Mouse (Mus musculus) heart, embryonic 11.5 days (tissue): ENCODE measurements around the gene Prr13. TPM values are rescaled to one million over a fixed set of nuclear protein-coding genes. Genes with fewer than 3 reads are reported as not detected.

Source experiments
- ATAC-seq: fragments of 200-750 bp; cut with Nextera tagmentation; replicated peaks from 2 replicates; pipeline ENCODE4 v1.8.0; 2017; ENCODE audit warnings: moderate library complexity; ENCODE audit not compliant: insufficient number of reproducible peaks, low FRiP score, low TSS enrichment
- H3K27ac ChIP-seq: fragments of 300-500 bp; sonication (generic); 2 replicates; pipeline ENCODE4 v1.5.1; 2014; ENCODE audit warnings: mild to moderate bottlenecking, low read depth, low read length
- H3K27me3 ChIP-seq: fragments of 300-500 bp; sonication (generic); 2 replicates; pipeline ENCODE4 v1.6.1; 2014; ENCODE audit warnings: mild to moderate bottlenecking, low read length, mixed read lengths; ENCODE audit not compliant: control insufficient read depth, insufficient read depth
- H3K36me3 ChIP-seq: fragments of 300-500 bp; sonication (generic); 2 replicates; pipeline ENCODE4 v1.6.1; 2014; ENCODE audit warnings: mild to moderate bottlenecking, low read length, moderate library complexity, mixed read lengths; ENCODE audit not compliant: control insufficient read depth, insufficient read depth
- H3K4me1 ChIP-seq: fragments of 300-500 bp; sonication (generic); 2 replicates; pipeline ENCODE4 v1.6.1; 2014; ENCODE audit warnings: low read length; ENCODE audit not compliant: control insufficient read depth, insufficient read depth
- H3K4me2 ChIP-seq: fragments of 300-500 bp; sonication (generic); 2 replicates; pipeline ENCODE4 v1.6.1; 2014; ENCODE audit warnings: mild to moderate bottlenecking, moderate library complexity
- H3K4me3 ChIP-seq: fragments of 300-500 bp; sonication (generic); 2 replicates; pipeline ENCODE4 v1.5.1; 2014; ENCODE audit warnings: low read depth, low read length
- H3K9ac ChIP-seq: fragments of 300-500 bp; sonication (generic); 2 replicates; pipeline ENCODE4 v1.6.1; 2014; ENCODE audit warnings: mild to moderate bottlenecking, low read depth, low read length, moderate library complexity
- H3K9me3 ChIP-seq: fragments of 300-500 bp; sonication (generic); replicated peaks from 2 replicates; pipeline ENCODE4 v1.6.1; 2016; ENCODE audit warnings: low read length; ENCODE audit not compliant: control insufficient read depth
- WGBS: fragments of 180-500 bp; shearing (Covaris S2); extraction: QIAGEN DNeasy Blood & Tissue Kit; methylation state at CpG from one replicate; pipeline ENCODE4 v1.1.7; 2014; ENCODE audit not compliant: insufficient replicate concordance; 5-methylcytosine and 5-hydroxymethylcytosine counted together
- polyA plus RNA-seq: library from polyadenylated mRNA; unstranded; fragments of >200 nt; fragmentation: Nextera tagmentation; extraction: Ambion mirVana; gene quantifications from 2 replicates; pipeline ENCODE4 v1.2.1, GENCODE M21; 2014

Gene Prr13
- polyA plus RNA-seq, 1 experiment from 2014 or later: 139 TPM

DNA sequence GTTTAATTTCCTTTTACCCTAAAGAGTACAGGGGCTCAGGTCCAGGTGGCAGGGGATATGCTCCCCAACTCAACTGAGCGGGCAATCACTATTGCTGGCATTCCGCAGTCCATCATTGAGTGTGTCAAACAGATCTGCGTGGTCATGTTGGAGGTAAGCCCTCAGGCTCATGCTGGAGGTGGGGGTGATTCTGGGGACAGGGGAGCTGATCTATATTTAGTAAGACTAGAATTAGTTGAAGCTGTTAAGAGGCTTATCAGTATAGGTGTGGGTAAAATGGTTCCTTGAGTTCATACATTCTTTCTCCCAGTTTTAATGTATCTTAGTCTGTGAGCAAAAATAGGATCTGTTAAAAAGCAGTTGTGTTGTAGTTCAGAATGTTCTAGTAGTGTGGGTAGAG lies 24.3 kb downstream of the Prr13 start:
- Histone ChIP-seq H3K9ac (no peak overlapping the region), H3K9me3 (no peaks in the 10 kb centered on the region), H3K4me3 (no peak overlapping the region), H3K4me2 (peak overlapping the region; percentile 6; the same call in 1 of the 2 replicates), H3K27ac (no peak overlapping the region; the same call in 1 of the 2 replicates), H3K36me3 (peaks cover 45% of the 10 kb centered on the region), H3K27me3 (no peaks in the 10 kb centered on the region), H3K4me1 (peaks cover 9% of the 10 kb centered on the region)
- no peak for ATAC-seq
- WGBS: 56% methylated on average over 3 of the region's 3 CpGs

DNA sequence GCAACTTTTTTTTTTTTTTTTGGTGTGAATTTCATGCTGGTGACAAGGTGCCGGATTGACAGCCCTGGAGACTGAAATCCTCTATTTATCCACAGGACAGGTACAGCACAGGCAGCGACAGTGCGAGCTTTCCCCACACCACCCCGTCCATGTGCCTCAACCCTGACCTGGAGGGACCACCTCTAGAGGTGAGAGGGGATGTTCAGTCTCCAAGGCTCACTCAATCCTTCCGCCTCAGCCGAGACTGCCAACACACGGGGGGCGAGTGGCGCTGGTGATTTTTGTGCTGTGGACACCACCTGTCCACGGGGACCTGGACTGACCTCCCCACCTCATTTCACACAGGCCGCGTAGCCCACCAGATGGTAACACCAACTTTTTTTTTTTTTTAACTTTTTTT lies 27.0 kb downstream of the Prr13 start:
- no peak overlapping the region for H3K4me2 ChIP-seq
- no peaks in the 10 kb centered on the region for H3K27me3 ChIP-seq
- ATAC-seq: no peak
- peaks cover 9% of the 10 kb centered on the region for H3K4me1 ChIP-seq
- peaks cover 58% of the 10 kb centered on the region for H3K36me3 ChIP-seq
- H3K9me3 ChIP-seq: no peaks in the 10 kb centered on the region
- WGBS: 88% methylated on average over 12 of the region's 12 CpGs
- no peak overlapping the region for H3K4me3 ChIP-seq
- no peak overlapping the region for H3K27ac ChIP-seq
- no peak overlapping the region for H3K9ac ChIP-seq

DNA sequence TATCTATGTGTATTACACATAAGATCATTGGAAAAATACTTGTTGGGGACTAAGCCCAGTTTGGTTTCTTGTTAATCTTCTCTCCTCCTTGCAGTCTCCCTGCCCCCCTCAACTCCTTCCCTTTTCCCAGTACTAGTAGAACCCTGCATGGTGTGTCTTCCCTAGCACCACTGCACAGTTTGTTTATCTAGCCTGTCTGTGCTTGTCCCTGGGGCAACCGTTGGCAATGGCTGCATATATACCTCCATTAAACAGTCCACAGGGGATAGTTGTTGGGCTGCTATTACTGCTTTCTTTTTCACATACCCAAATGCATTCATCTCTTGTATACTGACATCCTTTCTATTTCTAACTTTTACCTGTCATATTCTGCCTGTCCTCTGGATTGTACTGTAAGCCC lies 28.8 kb downstream of the Prr13 start:
- Histone ChIP-seq H3K4me2 (no peak overlapping the region), H3K4me1 (peaks cover 9% of the 10 kb centered on the region), H3K9me3 (no peaks in the 10 kb centered on the region), H3K27ac (no peak overlapping the region), H3K36me3 (peaks cover 56% of the 10 kb centered on the region), H3K4me3 (no peak overlapping the region), H3K9ac (no peak overlapping the region), H3K27me3 (no peaks in the 10 kb centered on the region)
- ATAC-seq: no peak
- WGBS: 53% methylated on average over 1 of the region's 1 CpGs

DNA sequence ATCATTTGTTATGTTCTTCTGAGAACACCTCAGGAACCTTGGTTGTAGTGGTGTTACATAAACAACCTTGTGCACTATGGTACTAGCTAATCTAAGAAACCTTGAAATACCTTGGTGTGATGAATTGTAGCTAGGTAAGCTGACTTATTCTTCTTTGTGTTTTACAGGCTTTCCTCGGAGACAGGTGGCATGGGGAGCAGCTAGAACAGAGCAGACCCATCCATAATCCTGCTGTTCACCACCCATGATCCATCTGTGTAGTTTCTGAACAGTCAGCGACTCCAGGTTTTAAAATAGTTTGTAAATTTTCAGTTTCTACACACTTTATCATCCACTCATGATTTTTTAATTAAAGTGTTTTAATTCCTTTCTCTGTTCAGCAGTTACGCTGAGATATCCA lies 39.5 kb downstream of the Prr13 start:
- Histone ChIP-seq H3K27me3 (no peaks in the 10 kb centered on the region), H3K9ac (no peak overlapping the region), H3K4me1 (no peaks in the 10 kb centered on the region), H3K4me3 (no peak overlapping the region), H3K36me3 (peaks cover 57% of the 10 kb centered on the region), H3K9me3 (no peaks in the 10 kb centered on the region), H3K4me2 (no peak overlapping the region), H3K27ac (no peak overlapping the region)
- no peak for ATAC-seq
- WGBS: 90% methylated on average over 3 of the region's 3 CpGs

DNA sequence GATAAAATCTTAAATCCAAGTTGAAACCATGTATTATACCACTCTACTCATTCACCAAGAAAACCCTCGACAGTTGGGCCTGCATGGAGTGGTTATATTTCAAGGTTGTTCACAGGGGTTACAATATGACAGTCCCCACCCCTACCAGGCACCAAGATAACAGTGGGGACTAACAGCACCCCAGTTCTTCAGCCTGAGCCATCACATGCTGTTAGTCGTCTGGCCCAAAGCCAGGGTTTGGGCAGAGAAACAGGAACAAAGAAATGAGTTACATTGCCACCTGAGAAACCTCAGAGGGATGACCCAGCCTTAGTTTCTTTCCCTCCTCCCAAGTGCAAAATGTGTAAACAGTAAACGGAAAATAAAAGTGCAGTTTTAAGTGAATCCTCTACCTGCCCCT lies 40.5 kb downstream of the Prr13 start:
- peaks cover 59% of the 10 kb centered on the region for H3K36me3 ChIP-seq
- no peak overlapping the region for H3K4me3 ChIP-seq
- ATAC-seq: no peak; the same call in 1 of the 2 replicates
- H3K9ac ChIP-seq: no peak overlapping the region
- no peak overlapping the region for H3K4me2 ChIP-seq
- no peaks in the 10 kb centered on the region for H3K4me1 ChIP-seq
- H3K27me3 ChIP-seq: no peaks in the 10 kb centered on the region
- H3K27ac ChIP-seq: no peak overlapping the region
- WGBS: 85% methylated on average over 3 of the region's 3 CpGs
- H3K9me3 ChIP-seq: no peaks in the 10 kb centered on the region

GRCm38 (mm10) chr15:102499851-102500250 lies 41.0 kb downstream of the Prr13 start:
- Histone ChIP-seq H3K4me1 (no peaks in the 10 kb centered on the region), H3K9me3 (no peaks in the 10 kb centered on the region), H3K9ac (no peak overlapping the region), H3K27me3 (no peaks in the 10 kb centered on the region), H3K27ac (no peak overlapping the region), H3K36me3 (peaks cover 58% of the 10 kb centered on the region), H3K4me3 (no peak overlapping the region), H3K4me2 (no peak overlapping the region)
- ATAC-seq: no peak
- WGBS: 91% methylated on average over 6 of the region's 6 CpGs

DNA sequence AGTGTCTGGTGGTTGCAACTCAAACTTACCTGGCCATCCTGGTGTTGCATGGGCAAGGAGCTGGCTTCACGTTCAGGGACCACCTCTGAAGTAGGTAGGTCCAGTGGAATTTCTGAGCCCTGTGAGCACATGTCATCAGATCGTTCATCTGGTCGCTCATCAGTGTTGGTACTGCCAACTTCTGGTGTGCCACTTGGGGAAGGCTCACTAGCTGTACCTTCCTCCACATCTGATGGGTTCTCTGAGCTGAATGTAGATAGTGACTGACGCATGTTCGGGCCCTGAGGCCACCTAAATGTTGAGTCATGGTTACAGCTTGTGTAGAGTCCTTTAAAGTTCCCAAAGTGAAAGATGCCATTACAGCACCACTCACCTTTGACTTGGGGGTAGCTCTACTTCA lies 41.7 kb downstream of the Prr13 start:
- Histone ChIP-seq H3K4me3 (no peak overlapping the region), H3K9ac (no peak overlapping the region), H3K36me3 (peaks cover 58% of the 10 kb centered on the region), H3K27ac (no peak overlapping the region), H3K27me3 (no peaks in the 10 kb centered on the region), H3K4me1 (no peaks in the 10 kb centered on the region), H3K9me3 (no peaks in the 10 kb centered on the region), H3K4me2 (no peak overlapping the region)
- no peak for ATAC-seq
- 81% methylated on average over 5 of the region's 5 CpGs for WGBS

GRCm38 (mm10) chr15:102501084-102501814 lies 42.4 kb downstream of the Prr13 start:
- no peak overlapping the region for H3K27ac ChIP-seq
- H3K27me3 ChIP-seq: no peaks in the 10 kb centered on the region
- H3K4me1 ChIP-seq: no peaks in the 10 kb centered on the region; the same call in 1 of the 2 replicates
- H3K4me3 ChIP-seq: no peak overlapping the region
- no peak overlapping the region for H3K4me2 ChIP-seq
- 84% methylated on average over 19 of the region's 19 CpGs for WGBS
- H3K36me3 ChIP-seq: peaks cover 56% of the 10 kb centered on the region
- no peaks in the 10 kb centered on the region for H3K9me3 ChIP-seq
- ATAC-seq: no peak
- H3K9ac ChIP-seq: no peak overlapping the region

- 80% methylated on average over 9 of the region's 9 CpGs for WGBS
- no peak for ATAC-seq
- Histone ChIP-seq H3K36me3 (peaks cover 56% of the 10 kb centered on the region), H3K9me3 (no peaks in the 10 kb centered on the region), H3K27me3 (no peaks in the 10 kb centered on the region), H3K9ac (no peak overlapping the region), H3K4me3 (no peak overlapping the region), H3K27ac (no peak overlapping the region), H3K4me2 (no peak overlapping the region), H3K4me1 (no peaks in the 10 kb centered on the region; the same call in 1 of the 2 replicates)
Measured at GRCm38 (mm10) chr15:102502254-102502840, 43.5 kb downstream of the Prr13 start.
